Comparison of ENCODE assay signal across 25 mouse cellular contexts in the genomic region with DNA sequence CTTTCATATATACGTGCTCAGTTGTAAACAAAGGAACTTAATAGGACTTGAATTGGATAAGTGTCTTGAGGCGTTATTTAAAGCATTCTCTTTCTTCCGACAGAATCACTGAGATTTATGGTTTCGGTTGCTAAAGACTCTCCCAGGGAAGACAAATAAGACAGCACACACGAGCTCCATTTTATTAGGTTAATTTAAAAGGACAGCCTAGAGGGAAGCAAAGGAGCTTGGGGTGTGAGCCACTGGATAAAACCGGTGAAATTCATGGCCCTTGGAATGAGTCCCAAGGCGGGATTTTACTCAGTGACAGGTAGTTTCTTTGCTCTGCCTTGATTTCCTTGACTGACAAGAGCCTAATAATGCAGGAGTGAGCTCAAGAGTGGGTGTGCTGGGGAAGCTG.
"Had no signal": no experiment of that assay in that cellular context is flagged by ENCODE, and none has a peak within 500 bp of the region (broad histone marks: within the 10 kb centered on the region; RNA-seq: fewer than 3 reads in every experiment).

No protein-coding gene starts in this region.

- H3K4me2 ChIP-seq: heart, embryonic 11.5 days; heart, embryonic 13.5 days; heart, embryonic 15.5 days; hindbrain, embryonic 13.5 days; hindbrain, embryonic 15.5 days; kidney, embryonic 15.5 days; limb, embryonic 13.5 days; limb, embryonic 15.5 days had no signal

- H3K9me3 ChIP-seq: heart, embryonic 13.5 days; heart, embryonic 15.5 days; hindbrain, embryonic 13.5 days; hindbrain, embryonic 15.5 days; kidney, embryonic 15.5 days; limb, embryonic 13.5 days; limb, embryonic 15.5 days had no signal

- H3K27me3 ChIP-seq: heart, embryonic 13.5 days; heart, embryonic 15.5 days; hindbrain, embryonic 13.5 days; hindbrain, embryonic 15.5 days; kidney, embryonic 15.5 days; limb, embryonic 13.5 days; limb, embryonic 15.5 days had no signal

- H3K4me1 ChIP-seq: heart, embryonic 15.5 days; hindbrain, embryonic 13.5 days; hindbrain, embryonic 15.5 days; kidney, embryonic 15.5 days; limb, embryonic 15.5 days had no signal

- H3K4me3 ChIP-seq: gastrocnemius, adult 2 months; heart, embryonic 13.5 days; heart, embryonic 15.5 days; hindbrain, embryonic 13.5 days; hindbrain, embryonic 15.5 days; kidney, embryonic 15.5 days; limb, embryonic 13.5 days; limb, embryonic 15.5 days had no signal

- H3K27ac ChIP-seq: gastrocnemius, adult 2 months; heart, embryonic 13.5 days; heart, embryonic 15.5 days; hindbrain, embryonic 13.5 days; hindbrain, embryonic 15.5 days; hindbrain, postnatal 0 days; kidney, embryonic 15.5 days; kidney, postnatal 0 days; limb, embryonic 13.5 days; limb, embryonic 15.5 days had no signal

- H3K9ac ChIP-seq: heart, embryonic 13.5 days; heart, embryonic 15.5 days; hindbrain, embryonic 13.5 days; hindbrain, embryonic 15.5 days; kidney, embryonic 15.5 days; limb, embryonic 13.5 days; limb, embryonic 15.5 days had no signal

- DNase-seq: gastrocnemius, adult 2 months; gastrocnemius, postnatal 10 days; gastrocnemius, postnatal 25 days; heart, adult 18-20 months; heart, postnatal 14 days; heart, postnatal 36 days; kidney, adult 11 months; kidney, adult 2 months; kidney, adult 9 months; kidney, postnatal 14 days; kidney, postnatal 36 days; layer of hippocampus, adult 9-11 months; layer of hippocampus, postnatal 36 days; left cerebral cortex, postnatal 4 days had no signal

- ATAC-seq: hindbrain, postnatal 0 days; intestine, embryonic 16.5 days had no signal

- H3K36me3 ChIP-seq: heart, embryonic 13.5 days; heart, embryonic 15.5 days; hindbrain, embryonic 13.5 days; hindbrain, embryonic 15.5 days; kidney, embryonic 15.5 days; limb, embryonic 13.5 days; limb, embryonic 15.5 days had no signal
